Mouse (Mus musculus) midbrain, embryonic 12.5 days (tissue): ENCODE measurements around the gene Zeb2. TPM values are rescaled to one million over a fixed set of nuclear protein-coding genes. Genes with fewer than 3 reads are reported as not detected.
A peak's percentile ranks its signal among the peaks of the same experiment; 100 is the strongest.

Source experiments
- ATAC-seq: fragments of 200-750 bp; cut with Nextera tagmentation; 2 replicates; pipeline ENCODE4 v1.8.0; 2017; ENCODE audit warnings: low read depth, moderate TSS enrichment, moderate library complexity; ENCODE audit not compliant: low FRiP score
- H3K27ac ChIP-seq: fragments of 300-500 bp; sonication (generic); replicated peaks from 2 replicates; pipeline ENCODE4 v1.5.1; 2016; ENCODE audit warnings: mild to moderate bottlenecking
- H3K27me3 ChIP-seq: fragments of 300-500 bp; sonication (generic); 2 replicates; pipeline ENCODE4 v1.6.1; 2016; ENCODE audit warnings: mild to moderate bottlenecking
- H3K36me3 ChIP-seq: fragments of 300-500 bp; sonication (generic); 2 replicates; pipeline ENCODE4 v1.6.1; 2016
- H3K4me1 ChIP-seq: fragments of 300-500 bp; sonication (generic); 2 replicates; pipeline ENCODE4 v1.6.1; 2016
- H3K4me2 ChIP-seq: fragments of 300-500 bp; sonication (generic); replicated peaks from 2 replicates; pipeline ENCODE4 v1.6.1; 2016; ENCODE audit warnings: mild to moderate bottlenecking, moderate library complexity
- H3K4me3 ChIP-seq: fragments of 300-500 bp; sonication (generic); 2 replicates; pipeline ENCODE4 v1.5.1; 2016; ENCODE audit warnings: mild to moderate bottlenecking
- H3K9ac ChIP-seq: fragments of 300-500 bp; sonication (generic); replicated peaks from 2 replicates; pipeline ENCODE4 v1.6.1; 2016; ENCODE audit warnings: mild to moderate bottlenecking, moderate library complexity
- H3K9me3 ChIP-seq: fragments of 300-500 bp; sonication (generic); 2 replicates; pipeline ENCODE4 v1.6.1; 2016; ENCODE audit warnings: mild to moderate bottlenecking
- WGBS: fragments of 180-500 bp; shearing (Covaris S2); methylation state at CpG from one replicate; pipeline ENCODE4 v1.1.7; 2016; 5-methylcytosine and 5-hydroxymethylcytosine counted together
- polyA plus RNA-seq: library from polyadenylated mRNA; unstranded; fragments of >200 nt; fragmentation: Nextera tagmentation; extraction: Ambion mirVana; gene quantifications from 2 replicates; pipeline ENCODE4 v1.2.1, GENCODE M21; 2016

Zeb2 gene
- polyA plus RNA-seq: 66.6 and 68.7 TPM in 2 replicates

GRCm38 (mm10) chr2:45117087-45117561 lies at the start of gene Zeb2:
Gene Zeb2, minus strand, starts transcription at chr2:45117395.
- under 1% methylated on average over 24 of the region's 39 CpGs for WGBS
- ATAC-seq: peak; percentile 82
- peak within 1 kb of the TSS; percentile 92 for H3K27ac ChIP-seq
- peak within 1 kb of the TSS; percentile 71 for H3K4me2 ChIP-seq
- H3K36me3 ChIP-seq: no peaks in the 10 kb centered on the region
- H3K9ac ChIP-seq: peak within 1 kb of the TSS; percentile 65
- peaks cover 28% of the 10 kb centered on the region for H3K4me1 ChIP-seq
- H3K4me3 ChIP-seq: peak within 1 kb of the TSS; percentile 56
- no peaks in the 10 kb centered on the region for H3K9me3 ChIP-seq
- H3K27me3 ChIP-seq: no peaks in the 10 kb centered on the region

- peaks cover 15% of the 10 kb centered on the region for H3K4me1 ChIP-seq
- peak; percentile 38; the same call in 1 of the 2 replicates for ATAC-seq
- H3K27me3 ChIP-seq: no peaks in the 10 kb centered on the region; the same call in 1 of the 2 replicates
- H3K9ac ChIP-seq: no peak overlapping the region
- no peaks in the 10 kb centered on the region for H3K9me3 ChIP-seq
- H3K27ac ChIP-seq: peak overlapping the region; percentile 52
- H3K4me3 ChIP-seq: no peak overlapping the region
- no peaks in the 10 kb centered on the region for H3K36me3 ChIP-seq
- H3K4me2 ChIP-seq: peak overlapping the region; percentile 49
- 72% methylated on average over 5 of the region's 5 CpGs for WGBS
These were observed 41.6 kb upstream of the Zeb2 start for GRCm38 (mm10) chr2:45158785-45159184.

GRCm38 (mm10) chr2:45158351-45158782 lies 41.2 kb upstream of the Zeb2 start:
- ATAC-seq: peak; percentile 70
- Histone ChIP-seq H3K9ac (no peak overlapping the region), H3K9me3 (no peaks in the 10 kb centered on the region), H3K4me1 (peaks cover 15% of the 10 kb centered on the region), H3K27me3 (no peaks in the 10 kb centered on the region; the same call in 1 of the 2 replicates), H3K4me2 (peak overlapping the region; percentile 49), H3K27ac (peak overlapping the region; percentile 52), H3K36me3 (no peaks in the 10 kb centered on the region), H3K4me3 (peak overlapping the region; percentile 17; the same call in 1 of the 2 replicates)
- 6% methylated on average over 8 of the region's 8 CpGs for WGBS

DNA sequence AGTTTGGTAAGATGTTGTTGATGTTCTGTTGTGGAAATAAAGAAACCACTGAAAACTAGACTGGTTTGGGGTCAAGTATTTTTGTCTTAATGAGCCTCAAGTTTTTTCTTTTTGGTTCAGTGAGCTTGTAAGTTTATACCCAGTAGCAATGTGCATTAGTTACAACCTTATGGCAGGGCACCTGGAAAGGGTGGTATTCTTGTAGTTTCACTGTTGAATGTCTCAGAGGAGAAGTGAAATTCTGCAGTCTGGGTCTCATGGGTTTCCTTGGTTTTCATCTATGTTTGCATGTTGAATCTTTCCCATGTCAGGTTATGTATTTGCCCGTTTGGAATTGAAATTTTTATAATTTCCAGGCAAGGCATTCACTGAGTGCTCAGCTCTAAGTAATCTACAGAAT lies 36.1 kb upstream of the Zeb2 start:
- WGBS: 85% methylated on average over 1 of the region's 1 CpGs
- Histone ChIP-seq H3K36me3 (no peaks in the 10 kb centered on the region), H3K4me1 (peaks cover 5% of the 10 kb centered on the region), H3K9me3 (no peaks in the 10 kb centered on the region), H3K9ac (no peak overlapping the region), H3K4me2 (no peak overlapping the region), H3K27ac (no peak overlapping the region), H3K27me3 (no peaks in the 10 kb centered on the region), H3K4me3 (no peak overlapping the region)
- ATAC-seq: no peak

DNA sequence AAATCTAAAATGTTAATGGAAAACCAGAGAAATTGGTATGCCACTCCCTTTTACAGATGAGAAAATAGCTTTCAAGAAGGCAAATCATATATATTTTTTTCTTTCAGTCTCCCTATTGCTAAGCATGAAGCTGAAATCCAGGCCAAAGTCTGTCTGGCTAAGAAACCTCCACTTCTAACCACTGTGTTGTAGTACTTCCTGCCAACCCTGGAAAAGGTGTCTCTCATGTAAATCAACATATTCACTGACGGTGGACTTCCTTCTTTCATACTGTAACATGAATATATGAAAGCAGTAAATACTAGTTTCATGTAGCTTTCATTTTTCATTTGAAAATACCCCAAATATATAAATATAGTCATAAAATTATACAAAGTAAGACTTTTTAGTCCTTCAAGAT lies 26.0 kb upstream of the Zeb2 start:
- 92% methylated on average over 1 of the region's 1 CpGs for WGBS
- Histone ChIP-seq H3K9ac (no peak overlapping the region), H3K4me1 (no peaks in the 10 kb centered on the region), H3K27me3 (no peaks in the 10 kb centered on the region), H3K9me3 (no peaks in the 10 kb centered on the region), H3K4me2 (no peak overlapping the region), H3K27ac (no peak overlapping the region), H3K4me3 (no peak overlapping the region), H3K36me3 (no peaks in the 10 kb centered on the region)
- ATAC-seq: no peak

DNA sequence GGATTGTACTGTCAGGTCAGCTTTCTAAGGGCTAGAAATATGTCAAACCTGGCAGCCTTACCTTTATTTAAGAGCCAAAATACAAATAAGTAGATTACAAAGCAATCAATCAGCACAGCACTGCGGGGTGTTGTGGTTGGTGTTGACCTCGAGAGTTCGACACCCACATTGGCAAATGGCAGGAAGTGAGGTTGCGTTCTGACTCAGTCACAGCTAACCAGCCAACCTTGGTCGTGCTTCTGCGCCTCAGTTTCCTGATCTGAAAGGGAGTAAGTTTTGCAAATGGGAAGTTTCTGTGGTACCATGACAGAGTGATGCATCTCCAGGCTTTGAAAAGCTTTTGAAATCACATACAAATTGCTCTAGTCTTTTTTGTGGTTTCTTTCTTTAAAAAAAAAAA lies 21.7 kb upstream of the Zeb2 start:
- Histone ChIP-seq H3K36me3 (no peaks in the 10 kb centered on the region), H3K27ac (no peak overlapping the region), H3K4me3 (no peak overlapping the region), H3K4me2 (no peak overlapping the region), H3K27me3 (no peaks in the 10 kb centered on the region), H3K9me3 (no peaks in the 10 kb centered on the region), H3K4me1 (no peaks in the 10 kb centered on the region), H3K9ac (no peak overlapping the region)
- ATAC-seq: no peak
- 93% methylated on average over 6 of the region's 6 CpGs for WGBS

DNA sequence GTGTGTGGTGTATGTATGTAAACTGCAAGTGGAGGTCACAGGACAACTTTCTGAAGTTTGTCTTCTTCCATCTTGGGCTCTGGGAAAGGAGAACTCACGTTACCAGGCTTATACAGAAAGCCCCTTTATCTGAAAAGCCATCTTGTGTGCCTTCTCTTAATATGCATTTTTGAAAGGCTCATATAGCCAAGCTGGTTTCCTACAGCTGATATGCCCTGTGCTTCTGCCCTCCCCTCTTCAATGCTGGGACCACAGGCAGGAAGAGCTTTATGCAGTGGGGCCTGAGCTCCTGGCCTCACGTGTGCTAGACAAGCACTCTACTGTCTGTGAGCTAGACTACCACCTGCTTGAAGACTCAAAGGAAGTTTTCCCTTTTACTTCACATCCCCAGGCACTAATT lies 19.6 kb upstream of the Zeb2 start:
- WGBS: 74% methylated on average over 2 of the region's 2 CpGs
- no peaks in the 10 kb centered on the region for H3K9me3 ChIP-seq
- no peak overlapping the region for H3K4me3 ChIP-seq
- H3K4me2 ChIP-seq: no peak overlapping the region
- no peaks in the 10 kb centered on the region for H3K4me1 ChIP-seq
- no peak overlapping the region for H3K27ac ChIP-seq
- no peak overlapping the region for H3K9ac ChIP-seq
- no peaks in the 10 kb centered on the region for H3K36me3 ChIP-seq
- H3K27me3 ChIP-seq: no peaks in the 10 kb centered on the region
- no peak for ATAC-seq

- no peaks in the 10 kb centered on the region for H3K9me3 ChIP-seq
- H3K4me2 ChIP-seq: no peak overlapping the region
- WGBS: 90% methylated on average over 4 of the region's 4 CpGs
- no peak overlapping the region for H3K9ac ChIP-seq
- no peak for ATAC-seq
- H3K27me3 ChIP-seq: no peaks in the 10 kb centered on the region
- no peaks in the 10 kb centered on the region for H3K36me3 ChIP-seq
- H3K4me1 ChIP-seq: no peaks in the 10 kb centered on the region
- no peak overlapping the region for H3K4me3 ChIP-seq
- no peak overlapping the region for H3K27ac ChIP-seq
These were observed 16.0 kb upstream of the Zeb2 start for GRCm38 (mm10) chr2:45133225-45133624.

DNA sequence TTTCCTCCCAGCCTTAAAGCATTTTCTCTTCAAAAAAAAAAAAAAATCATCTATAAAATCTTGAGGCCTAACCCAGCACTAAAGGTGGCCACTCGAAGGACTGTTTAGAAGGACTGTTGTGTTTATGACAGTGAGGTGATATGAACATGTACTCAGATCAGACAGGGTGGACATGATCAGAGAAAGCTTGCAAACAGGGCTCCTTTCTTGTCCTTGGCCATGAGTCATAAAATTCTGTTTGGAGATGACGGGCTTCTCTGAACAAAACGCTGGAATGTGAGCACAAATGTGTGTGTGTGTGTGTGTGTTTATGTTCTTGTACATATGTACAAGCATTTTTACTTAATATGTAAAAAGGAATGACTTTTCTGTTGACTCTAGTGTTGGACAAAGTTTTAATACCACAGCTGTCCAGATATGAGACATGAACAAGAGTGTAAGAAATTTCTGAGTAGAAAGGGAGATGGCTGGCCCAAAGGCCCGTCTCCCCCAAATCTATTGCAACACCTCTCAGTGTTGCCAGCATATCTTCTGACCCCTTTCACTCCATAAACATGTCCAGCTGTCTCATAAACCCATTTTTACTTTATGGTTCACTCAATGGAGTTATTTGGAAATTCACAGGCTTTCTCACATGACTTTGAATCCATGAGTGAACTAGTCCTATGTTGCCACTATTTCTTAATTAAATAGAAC lies 13.4 kb upstream of the Zeb2 start:
- no peaks in the 10 kb centered on the region for H3K4me1 ChIP-seq
- no peaks in the 10 kb centered on the region for H3K36me3 ChIP-seq
- H3K9ac ChIP-seq: no peak overlapping the region
- H3K4me3 ChIP-seq: no peak overlapping the region
- no peak overlapping the region for H3K4me2 ChIP-seq
- no peaks in the 10 kb centered on the region for H3K27me3 ChIP-seq
- no peak for ATAC-seq
- no peaks in the 10 kb centered on the region for H3K9me3 ChIP-seq
- WGBS: 94% methylated on average over 4 of the region's 4 CpGs
- H3K27ac ChIP-seq: no peak overlapping the region

- H3K27me3 ChIP-seq: no peaks in the 10 kb centered on the region
- 41% methylated on average over 6 of the region's 6 CpGs for WGBS
- H3K9me3 ChIP-seq: no peaks in the 10 kb centered on the region
- no peak overlapping the region for H3K27ac ChIP-seq
- no peaks in the 10 kb centered on the region for H3K4me1 ChIP-seq
- no peaks in the 10 kb centered on the region for H3K36me3 ChIP-seq
- no peak overlapping the region for H3K9ac ChIP-seq
- no peak for ATAC-seq
- H3K4me2 ChIP-seq: no peak overlapping the region
- H3K4me3 ChIP-seq: no peak overlapping the region
These were observed 12.4 kb upstream of the Zeb2 start for GRCm38 (mm10) chr2:45129556-45129955.

- H3K9me3 ChIP-seq: no peaks in the 10 kb centered on the region
- H3K27ac ChIP-seq: no peak overlapping the region
- WGBS: 97% methylated on average over 2 of the region's 2 CpGs
- H3K36me3 ChIP-seq: no peaks in the 10 kb centered on the region
- no peak overlapping the region for H3K4me3 ChIP-seq
- no peak overlapping the region for H3K9ac ChIP-seq
- H3K4me1 ChIP-seq: no peaks in the 10 kb centered on the region
- no peak overlapping the region for H3K4me2 ChIP-seq
- H3K27me3 ChIP-seq: no peaks in the 10 kb centered on the region
- no peak for ATAC-seq
These were observed 11.5 kb upstream of the Zeb2 start for GRCm38 (mm10) chr2:45128696-45129095.

DNA sequence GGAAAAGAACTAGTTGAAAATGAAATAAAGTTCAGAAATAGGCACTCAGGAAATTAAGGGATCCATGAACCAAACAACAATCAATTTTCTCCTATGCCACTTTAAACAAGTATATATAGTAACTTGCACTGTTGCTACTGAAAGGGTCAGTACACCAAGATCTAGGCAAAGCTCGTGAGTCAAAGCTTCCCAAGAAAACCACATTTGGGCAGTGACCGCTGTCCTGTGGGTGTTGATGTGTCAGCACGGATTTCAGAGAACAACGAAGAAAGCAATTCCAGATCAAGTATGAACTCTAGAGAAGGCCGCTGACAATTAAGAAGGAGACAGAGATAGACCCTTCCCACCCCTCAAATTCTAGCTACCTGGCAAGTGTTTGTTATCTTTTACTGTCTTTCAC lies 9.2 kb upstream of the Zeb2 start:
- no peak for ATAC-seq
- H3K27ac ChIP-seq: no peak overlapping the region
- WGBS: 95% methylated on average over 5 of the region's 5 CpGs

More for the DNA sequence above, 9.2 kb upstream of the Zeb2 start:
- H3K4me3 ChIP-seq: no peak overlapping the region
- H3K9ac ChIP-seq: no peak overlapping the region
- H3K27me3 ChIP-seq: no peaks in the 10 kb centered on the region
- H3K36me3 ChIP-seq: no peaks in the 10 kb centered on the region
- H3K9me3 ChIP-seq: no peaks in the 10 kb centered on the region
- H3K4me2 ChIP-seq: no peak overlapping the region
- H3K4me1 ChIP-seq: no peaks in the 10 kb centered on the region
